Mouse (Mus musculus): Measurements from ENCODE around the gene Farsb.
"Not testable (repeated sequence)": the region's sequence is repeated elsewhere in the genome, so short reads cannot be mapped to it uniquely, and the experiment has no call there.

The Farsb gene

GRCm38 (mm10) chr1:78488752-78489492 lies at the start of gene Farsb:
TSS of gene Farsb (minus strand) at chr1:78488897.
- peak; percentile 92 for DNase-seq (ENCODE audit: low spot score)

GRCm38 (mm10) chr1:78538396-78538795 lies 49.7 kb upstream of the Farsb start:
- DNase-seq (ENCODE audit: low spot score), result no peak

- peak; percentile 42 for DNase-seq (ENCODE audit: low spot score)
Observed at GRCm38 (mm10) chr1:78537494-78538010, 48.9 kb upstream of the Farsb start.

GRCm38 (mm10) chr1:78536310-78537164 lies 47.8 kb upstream of the Farsb start:
- peak; percentile 90 for DNase-seq (ENCODE audit: low spot score)

GRCm38 (mm10) chr1:78534428-78535150 lies 45.9 kb upstream of the Farsb start:
- no peak for DNase-seq (ENCODE audit: low spot score)

GRCm38 (mm10) chr1:78532184-78532800 lies 43.6 kb upstream of the Farsb start:
- DNase-seq (ENCODE audit: low spot score), result no peak

GRCm38 (mm10) chr1:78530500-78531215 lies 42.0 kb upstream of the Farsb start:
- no peak for DNase-seq (ENCODE audit: low spot score)

GRCm38 (mm10) chr1:78529011-78529410 lies 40.3 kb upstream of the Farsb start:
- DNase-seq (ENCODE audit: low spot score), result no peak

- DNase-seq (ENCODE audit: low spot score), result no peak
Observed at GRCm38 (mm10) chr1:78528356-78528755, 39.7 kb upstream of the Farsb start.

GRCm38 (mm10) chr1:78525189-78525886 lies 36.6 kb upstream of the Farsb start:
- DNase-seq (ENCODE audit: low spot score), result peak; percentile 79

GRCm38 (mm10) chr1:78518907-78519306 lies 30.2 kb upstream of the Farsb start:
- DNase-seq (ENCODE audit: low spot score), result no peak

GRCm38 (mm10) chr1:78512756-78513155 lies 24.1 kb upstream of the Farsb start:
- no peak for DNase-seq (ENCODE audit: low spot score)

- DNase-seq (ENCODE audit: low spot score), result peak; percentile 56
Observed at GRCm38 (mm10) chr1:78511621-78512160, 23.0 kb upstream of the Farsb start, which contains the start of gene BC035947. TSS of gene BC035947 (minus strand) at chr1:78512158.

GRCm38 (mm10) chr1:78510862-78511261 lies 22.2 kb upstream of the Farsb start, which contains the start of gene Mogat1:
TSS of gene Mogat1 (plus strand) at chr1:78510991.
- no peak for DNase-seq (ENCODE audit: low spot score)

GRCm38 (mm10) chr1:78507137-78507536 lies 18.4 kb upstream of the Farsb start:
- no peak for DNase-seq (ENCODE audit: low spot score)

GRCm38 (mm10) chr1:78502527-78502926 lies 13.8 kb upstream of the Farsb start:
- no peak for DNase-seq (ENCODE audit: low spot score)

GRCm38 (mm10) chr1:78501856-78502255 lies 13.2 kb upstream of the Farsb start:
- DNase-seq (ENCODE audit: low spot score), result not testable (repeated sequence)

- DNase-seq (ENCODE audit: low spot score), result no peak
Observed at GRCm38 (mm10) chr1:78501036-78501435, 12.3 kb upstream of the Farsb start.

GRCm38 (mm10) chr1:78490143-78490542 lies 1.4 kb upstream of the Farsb start:
- no peak for DNase-seq (ENCODE audit: low spot score)

- DNase-seq (ENCODE audit: low spot score), result no peak
Observed at GRCm38 (mm10) chr1:78488427-78488751, 308 bp downstream of the Farsb start.

Data from testis, postnatal 10 days (tissue).